Comparison of ENCODE assay signal across 10 mouse cellular contexts in the genomic region with DNA sequence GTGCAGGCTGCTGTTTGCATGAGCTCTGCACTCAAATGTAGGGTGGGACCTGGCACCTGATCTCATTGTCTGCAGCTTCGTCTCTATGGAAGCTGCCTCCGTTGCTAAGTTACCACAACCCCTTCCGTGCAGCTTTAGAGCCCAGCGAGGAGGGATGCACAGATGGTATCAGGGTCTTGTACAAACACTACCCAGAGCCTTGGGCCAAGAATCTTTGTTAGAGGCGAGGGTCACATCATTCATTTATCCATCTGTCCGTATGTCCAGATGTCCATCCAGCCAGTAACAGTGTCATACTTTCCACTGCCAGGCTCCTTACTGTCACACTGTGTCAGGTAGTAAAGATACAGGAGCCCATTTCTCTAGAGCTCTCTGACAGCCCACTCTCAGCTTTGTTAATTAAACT.
DNase-seq lines count a peak whose midpoint lies in the region; ATAC-seq and TF ChIP-seq lines count a peak whose summit lies in the region.
"Had no signal": no experiment of that assay in that cellular context is flagged by ENCODE, and none has a peak within 500 bp of the region (broad histone marks: within the 10 kb centered on the region; RNA-seq: fewer than 3 reads in every experiment).

No protein-coding gene starts in this region.

- no peak overlapping the region for H3K9ac ChIP-seq in hindbrain, postnatal 0 days (replicated peaks; ENCODE audit: low read length)
- H3K9ac ChIP-seq: embryonic facial prominence, embryonic 15.5 days had no signal

- no peaks in the 10 kb centered on the region for H3K36me3 ChIP-seq in hindbrain, postnatal 0 days (ENCODE audit: insufficient read depth, low read length)
- H3K36me3 ChIP-seq in midbrain, embryonic 10.5 days = no peaks in the 10 kb centered on the region
- H3K36me3 ChIP-seq: embryonic facial prominence, embryonic 15.5 days had no signal

- TF ChIP-seq CTCF in hindbrain, postnatal 0 days (IDR thresholded peaks at IDR 0.05; ENCODE audit: low read depth) = no peak

- H3K27me3 ChIP-seq in hindbrain, postnatal 0 days (ENCODE audit: insufficient read depth, low read length) = no peaks in the 10 kb centered on the region
- peaks cover 49% of the 10 kb centered on the region for H3K27me3 ChIP-seq in midbrain, embryonic 10.5 days (ENCODE audit: low read depth, poor library complexity, severe bottlenecking)
- H3K27me3 ChIP-seq: embryonic facial prominence, embryonic 15.5 days had no signal

- peak overlapping the region; percentile 54 for H3K27ac ChIP-seq in hindbrain, postnatal 0 days
- peak overlapping the region; percentile 80 for H3K27ac ChIP-seq in midbrain, embryonic 10.5 days (replicated peaks)
- H3K27ac ChIP-seq: embryonic facial prominence, embryonic 15.5 days; kidney, postnatal 0 days had no signal

- H3K4me2 ChIP-seq in hindbrain, postnatal 0 days (ENCODE audit: low read depth, low read length) = no peak overlapping the region
- H3K4me2 ChIP-seq: embryonic facial prominence, embryonic 15.5 days had no signal

- 11% methylated on average over 6 of the region's 6 CpGs for WGBS in hindbrain, postnatal 0 days
- WGBS in midbrain, embryonic 10.5 days = 24% methylated on average over 6 of the region's 6 CpGs

- peaks cover 17% of the 10 kb centered on the region for H3K4me1 ChIP-seq in hindbrain, postnatal 0 days (ENCODE audit: insufficient read depth, low read length)
- peaks cover 30% of the 10 kb centered on the region for H3K4me1 ChIP-seq in midbrain, embryonic 10.5 days
- H3K4me1 ChIP-seq: embryonic facial prominence, embryonic 15.5 days had no signal

- DNase-seq in adrenal gland, postnatal 36 days = peak; percentile 8 to 12
- DNase-seq in adrenal gland, adult 18-20 months (ENCODE audit: low spot score in 2 of 2) = no peak
- DNase-seq in hindbrain, postnatal 0 days (ENCODE audit: low spot score) = peak; percentile 88
- peak; percentile 63 for DNase-seq in midbrain, embryonic 10.5 days (ENCODE audit: low spot score)
- DNase-seq in right cerebral cortex, postnatal 36 days (ENCODE audit: low spot score in 2 of 2) = peak; percentile 33 to 42
- DNase-seq in lung, postnatal 14 days = no peak
- no peak for DNase-seq in heart, postnatal 25 days (ENCODE audit: low spot score)
- no peak for DNase-seq in yolk sac, embryonic 10.5 days (ENCODE audit: low spot score)

- no peaks in the 10 kb centered on the region for H3K9me3 ChIP-seq in hindbrain, postnatal 0 days (ENCODE audit: low read length)
- no peaks in the 10 kb centered on the region for H3K9me3 ChIP-seq in midbrain, embryonic 10.5 days (replicated peaks)
- H3K9me3 ChIP-seq: embryonic facial prominence, embryonic 15.5 days had no signal

- intact Hi-C loops in heart, postnatal 25 days (cut with DNase I) = no loop called here

- no peak overlapping the region for H3K4me3 ChIP-seq in hindbrain, postnatal 0 days (ENCODE audit: low read length)
- no peak overlapping the region for H3K4me3 ChIP-seq in midbrain, embryonic 10.5 days
- H3K4me3 ChIP-seq: embryonic facial prominence, embryonic 15.5 days had no signal

- peak; percentile 92 for ATAC-seq in hindbrain, postnatal 0 days

Comparison
In these comparisons a context has a peak if more than half of its experiments do, and no peak if none do; other contexts are left out.
1. DNase-seq: peak in adrenal gland, postnatal 36 days (2 of 2), hindbrain, postnatal 0 days (single experiment), midbrain, embryonic 10.5 days (single experiment) and right cerebral cortex, postnatal 36 days (2 of 2); none in adrenal gland, adult 18-20 months (0 of 2), lung, postnatal 14 days (single experiment), heart, postnatal 25 days (single experiment) and yolk sac, embryonic 10.5 days (single experiment).